Mouse (Mus musculus): ENCODE results near the gene Zfp512b. TPM values are rescaled to one million over a fixed set of nuclear protein-coding genes. Genes with fewer than 3 reads are reported as not detected.

The Zfp512b gene
- total RNA-seq, 2 experiments from 2014 or later, result 52.5 to 92.4 TPM

Small RNA genes lying within 50 kb of the gene (microRNA-seq; reads per million reads assigned to microRNA genes)
- not detected for gene Mir7006

Other genes starting within 250 kb of the Zfp512b start
- 10 to 100 TPM; 26.1 to 37.0 TPM for gene Zgpat, start 227.9 kb downstream of the Zfp512b start, total RNA-seq (2021)
- gene Arfrp1, start 227.4 kb downstream of the Zfp512b start, total RNA-seq (2021), result 10 to 100 TPM; 37.9 to 48.2 TPM
- gene Lime1, start 212.7 kb downstream of the Zfp512b start, total RNA-seq (2021), result 10 to 100 TPM in 1 of 2 experiments, 1 to 10 TPM in 1; 8.8 to 19.2 TPM
- gene Zbtb46, start 133.4 kb downstream of the Zfp512b start, total RNA-seq (2021), result 10 to 100 TPM; 17.2 to 23.6 TPM
- not detected for gene Abhd16b, start 99.6 kb downstream of the Zfp512b start, total RNA-seq (2021)
- gene Tpd52l2, start 95.7 kb downstream of the Zfp512b start, total RNA-seq (2021), result 100 to 1,000 TPM in 1 of 2 experiments, 10 to 100 TPM in 1; 95.5 to 108 TPM
- 10 to 100 TPM; 89.0 to 91.5 TPM for gene Dnajc5, start 72.3 kb downstream of the Zfp512b start, total RNA-seq (2021)
- 10 to 100 TPM; 55.1 to 86.5 TPM for gene Uckl1, start 7.9 kb downstream of the Zfp512b start, total RNA-seq (2021)
- gene Prpf6, start 935 bp downstream of the Zfp512b start, total RNA-seq (2021), result 10 to 100 TPM; 51.4 to 58.3 TPM
- gene Samd10, start 6.4 kb upstream of the Zfp512b start, total RNA-seq (2021), result 10 to 100 TPM in 1 of 2 experiments, 1 to 10 TPM in 1; 10.0 to 11.7 TPM
- not detected for gene Gm29797, start 64.2 kb upstream of the Zfp512b start, total RNA-seq (2021)
- gene Sox18, start 78.8 kb upstream of the Zfp512b start, total RNA-seq (2021), result 10 to 100 TPM; 59.1 to 62.5 TPM
- gene Tcea2, start 87.5 kb upstream of the Zfp512b start, total RNA-seq (2021), result 10 to 100 TPM; 11.4 to 13.5 TPM
- 10 to 100 TPM; 22.4 to 23.7 TPM for gene Rgs19, start 101.2 kb upstream of the Zfp512b start, total RNA-seq (2021)
- not detected for gene Lkaaear1, start 105.6 kb upstream of the Zfp512b start, total RNA-seq (2021)
- 1 to 10 TPM; 1.3 to 2.4 TPM for gene Oprl1, start 122.2 kb upstream of the Zfp512b start, total RNA-seq (2021)
- 1 to 10 TPM; 6.4 to 8.0 TPM for gene Myt1, start 170.5 kb upstream of the Zfp512b start, total RNA-seq (2021)
- 10 to 100 TPM; 54.3 to 63.2 TPM for gene Pcmtd2, start 245.1 kb upstream of the Zfp512b start, total RNA-seq (2021)

All from adrenal gland, postnatal 10 days (tissue).